Mouse (Mus musculus) spleen, adult 2 months (tissue): ENCODE results near the gene Tbc1d2b.

Experiments
- CTCF ChIP-seq: fragments of 200-500 bp; IDR thresholded peaks from 2 replicates; pipeline ENCODE4 v1.5.1; 2011; ENCODE audit warnings: mild to moderate bottlenecking, inconsistent platforms; ENCODE audit not compliant: insufficient read depth, insufficient read length, insufficient replicate concordance; ENCODE audit errors: extremely low read depth
- POLR2A ChIP-seq: fragments of 200-500 bp; IDR thresholded peaks from 2 replicates; pipeline ENCODE4 v1.6.1; 2011; ENCODE audit warnings: low read depth, low read length, inconsistent platforms

GRCm38 (mm10) chr9:90165590-90165989 lies 105.0 kb downstream of the Tbc1d2b start:
- TF ChIP-seq CTCF (no peak), POLR2A (no peak)
